Mouse (Mus musculus): ENCODE measurements at regions not wholly inside any gene's neighbourhood (a gene's known extent, or its start where the extent isn't known, plus 50 kb on each side); places are given as distances from the start of the nearest gene placed in this dataset.

- TF ChIP-seq CTCF (IDR thresholded peaks at IDR 0.05; ENCODE audit: insufficient read depth, low read depth, low read length) (no peak), POLR2A (IDR thresholded peaks at IDR 0.05; ENCODE audit: insufficient read depth, low read depth, low read length) (no peak)
These were observed 71.1 kb upstream of the Rpl38 start for GRCm38 (mm10) chr11:114597225-114597624.
